Mouse (Mus musculus) hindbrain, embryonic 15.5 days (tissue): Measurements from ENCODE around the gene Arl4c. TPM values are rescaled to one million over a fixed set of nuclear protein-coding genes. Genes with fewer than 3 reads are reported as not detected.

Source experiments
- ATAC-seq: fragments of 200-750 bp; cut with Nextera tagmentation; 2 replicates; pipeline ENCODE4 v1.8.0; 2017; ENCODE audit warnings: low read depth, moderate number of reproducible peaks, moderate TSS enrichment; ENCODE audit not compliant: low FRiP score
- H3K27ac ChIP-seq: fragments of 300-500 bp; sonication (generic); replicated peaks from 2 replicates; pipeline ENCODE4 v1.5.1; 2015; ENCODE audit warnings: mild to moderate bottlenecking, inconsistent platforms
- H3K27me3 ChIP-seq: fragments of 300-500 bp; sonication (generic); 2 replicates; pipeline ENCODE4 v1.6.1; 2015; ENCODE audit warnings: control low read depth, inconsistent platforms
- H3K36me3 ChIP-seq: fragments of 300-500 bp; sonication (generic); 2 replicates; pipeline ENCODE4 v1.6.1; 2015; ENCODE audit warnings: control low read depth, inconsistent platforms
- H3K4me1 ChIP-seq: fragments of 300-500 bp; sonication (generic); replicated peaks from 2 replicates; pipeline ENCODE4 v1.6.1; 2015; ENCODE audit warnings: control low read depth, inconsistent platforms
- H3K4me2 ChIP-seq: fragments of 300-500 bp; sonication (generic); 2 replicates; pipeline ENCODE4 v1.6.1; 2015; ENCODE audit warnings: moderate library complexity, mild to moderate bottlenecking, inconsistent platforms
- H3K4me3 ChIP-seq: fragments of 300-500 bp; sonication (generic); 2 replicates; pipeline ENCODE4 v1.5.1; 2015; ENCODE audit warnings: mild to moderate bottlenecking, inconsistent platforms
- H3K9ac ChIP-seq: fragments of 300-500 bp; sonication (generic); 2 replicates; pipeline ENCODE4 v1.6.1; 2015; ENCODE audit warnings: inconsistent platforms
- H3K9me3 ChIP-seq: fragments of 300-500 bp; sonication (generic); 2 replicates; pipeline ENCODE4 v1.6.1; 2016; ENCODE audit warnings: control low read depth, inconsistent platforms
- WGBS: fragments of 180-500 bp; shearing (Covaris S2); methylation state at CpG from one replicate; pipeline ENCODE4 v1.1.7; 2015; 5-methylcytosine and 5-hydroxymethylcytosine counted together
- polyA plus RNA-seq: library from polyadenylated mRNA; unstranded; fragments of >200 nt; fragmentation: Nextera tagmentation; extraction: Ambion mirVana; gene quantifications from 2 replicates; pipeline ENCODE4 v1.2.1, GENCODE M21; 2015

The Arl4c gene
- polyA plus RNA-seq, 1 experiment from 2014 or later: 45.3 TPM

GRCm38 (mm10) chr1:88670807-88671206 lies 31.2 kb downstream of the Arl4c start:
- H3K9me3 ChIP-seq: no peaks in the 10 kb centered on the region
- H3K9ac ChIP-seq: no peak overlapping the region
- no peak for ATAC-seq
- no peaks in the 10 kb centered on the region for H3K27me3 ChIP-seq
- no peak overlapping the region for H3K27ac ChIP-seq
- H3K36me3 ChIP-seq: no peaks in the 10 kb centered on the region
- H3K4me2 ChIP-seq: no peak overlapping the region
- WGBS: 54% methylated on average over 4 of the region's 4 CpGs
- H3K4me3 ChIP-seq: no peak overlapping the region
- peaks cover 14% of the 10 kb centered on the region for H3K4me1 ChIP-seq

GRCm38 (mm10) chr1:88668846-88669810 lies 32.9 kb downstream of the Arl4c start:
- Histone ChIP-seq H3K27me3 (no peaks in the 10 kb centered on the region), H3K4me3 (no peak overlapping the region), H3K4me2 (peak overlapping the region; percentile 4; the same call in 1 of the 2 replicates), H3K27ac (peak overlapping the region; percentile 44; the same call in 1 of the 2 replicates), H3K4me1 (peaks cover 14% of the 10 kb centered on the region), H3K9me3 (no peaks in the 10 kb centered on the region), H3K36me3 (no peaks in the 10 kb centered on the region), H3K9ac (no peak overlapping the region)
- WGBS: 16% methylated on average over 14 of the region's 14 CpGs
- ATAC-seq: no peak

- Histone ChIP-seq H3K9ac (no peak overlapping the region), H3K4me3 (no peak overlapping the region), H3K4me1 (peaks cover 14% of the 10 kb centered on the region), H3K27ac (peak overlapping the region; percentile 44; the same call in 1 of the 2 replicates), H3K27me3 (no peaks in the 10 kb centered on the region), H3K4me2 (peak overlapping the region; percentile 4; the same call in 1 of the 2 replicates), H3K36me3 (no peaks in the 10 kb centered on the region), H3K9me3 (no peaks in the 10 kb centered on the region)
- ATAC-seq: no peak
- 4% methylated on average over 7 of the region's 7 CpGs for WGBS
Measured at GRCm38 (mm10) chr1:88668353-88668752, 33.7 kb downstream of the Arl4c start.

GRCm38 (mm10) chr1:88664623-88665022 lies 37.4 kb downstream of the Arl4c start:
- no peak overlapping the region for H3K27ac ChIP-seq
- H3K4me1 ChIP-seq: peaks cover 14% of the 10 kb centered on the region
- no peaks in the 10 kb centered on the region for H3K27me3 ChIP-seq
- no peak overlapping the region for H3K9ac ChIP-seq
- WGBS: 69% methylated on average over 3 of the region's 3 CpGs
- H3K36me3 ChIP-seq: no peaks in the 10 kb centered on the region
- H3K9me3 ChIP-seq: no peaks in the 10 kb centered on the region
- no peak overlapping the region for H3K4me3 ChIP-seq
- H3K4me2 ChIP-seq: no peak overlapping the region
- ATAC-seq: no peak

GRCm38 (mm10) chr1:88662736-88663135 lies 39.3 kb downstream of the Arl4c start:
- no peak for ATAC-seq
- Histone ChIP-seq H3K4me1 (peaks cover 11% of the 10 kb centered on the region), H3K4me3 (no peak overlapping the region), H3K27me3 (no peaks in the 10 kb centered on the region), H3K9me3 (no peaks in the 10 kb centered on the region), H3K9ac (no peak overlapping the region), H3K36me3 (no peaks in the 10 kb centered on the region), H3K27ac (no peak overlapping the region), H3K4me2 (no peak overlapping the region)
- WGBS: 86% methylated on average over 5 of the region's 5 CpGs

- Histone ChIP-seq H3K4me3 (no peak overlapping the region), H3K9me3 (no peaks in the 10 kb centered on the region), H3K36me3 (no peaks in the 10 kb centered on the region), H3K4me1 (peaks cover 12% of the 10 kb centered on the region), H3K4me2 (no peak overlapping the region), H3K9ac (no peak overlapping the region), H3K27me3 (no peaks in the 10 kb centered on the region), H3K27ac (no peak overlapping the region)
- WGBS: 94% methylated on average over 3 of the region's 3 CpGs
- ATAC-seq: no peak
Measured at GRCm38 (mm10) chr1:88661209-88661608, 40.8 kb downstream of the Arl4c start.

GRCm38 (mm10) chr1:88658290-88658857 lies 43.6 kb downstream of the Arl4c start:
- 37% methylated on average over 6 of the region's 6 CpGs for WGBS
- peak; percentile 51; the same call in 1 of the 2 replicates for ATAC-seq
- H3K9ac ChIP-seq: no peak overlapping the region
- no peak overlapping the region for H3K4me2 ChIP-seq
- no peaks in the 10 kb centered on the region for H3K36me3 ChIP-seq
- peak overlapping the region; percentile 39; the same call in 1 of the 2 replicates for H3K27ac ChIP-seq
- no peaks in the 10 kb centered on the region for H3K9me3 ChIP-seq
- no peak overlapping the region for H3K4me3 ChIP-seq
- peaks cover 12% of the 10 kb centered on the region for H3K4me1 ChIP-seq
- no peaks in the 10 kb centered on the region for H3K27me3 ChIP-seq

GRCm38 (mm10) chr1:88656096-88656480 lies 45.9 kb downstream of the Arl4c start:
- H3K4me3 ChIP-seq: no peak overlapping the region
- peaks cover 12% of the 10 kb centered on the region for H3K4me1 ChIP-seq
- H3K27me3 ChIP-seq: no peaks in the 10 kb centered on the region
- no peak overlapping the region for H3K9ac ChIP-seq
- WGBS: 79% methylated on average over 5 of the region's 5 CpGs
- ATAC-seq: no peak
- no peak overlapping the region for H3K27ac ChIP-seq
- H3K9me3 ChIP-seq: no peaks in the 10 kb centered on the region
- H3K4me2 ChIP-seq: no peak overlapping the region
- H3K36me3 ChIP-seq: no peaks in the 10 kb centered on the region

- no peak for ATAC-seq
- Histone ChIP-seq H3K9me3 (no peaks in the 10 kb centered on the region), H3K4me2 (no peak overlapping the region), H3K9ac (no peak overlapping the region), H3K27me3 (no peaks in the 10 kb centered on the region), H3K4me3 (no peak overlapping the region), H3K27ac (no peak overlapping the region), H3K36me3 (no peaks in the 10 kb centered on the region), H3K4me1 (peaks cover 12% of the 10 kb centered on the region)
- WGBS: 93% methylated on average over 3 of the region's 3 CpGs
Measured at GRCm38 (mm10) chr1:88655473-88656095, 46.4 kb downstream of the Arl4c start.

GRCm38 (mm10) chr1:88654521-88655472 lies 47.2 kb downstream of the Arl4c start:
- 86% methylated on average over 9 of the region's 9 CpGs for WGBS

More at GRCm38 (mm10) chr1:88654521-88655472, 47.2 kb downstream of the Arl4c start:
- H3K9me3 ChIP-seq: no peaks in the 10 kb centered on the region
- peaks cover 12% of the 10 kb centered on the region for H3K4me1 ChIP-seq
- H3K27ac ChIP-seq: no peak overlapping the region
- H3K9ac ChIP-seq: no peak overlapping the region
- no peaks in the 10 kb centered on the region for H3K27me3 ChIP-seq
- no peak overlapping the region for H3K4me2 ChIP-seq
- ATAC-seq: no peak
- no peak overlapping the region for H3K4me3 ChIP-seq
- no peaks in the 10 kb centered on the region for H3K36me3 ChIP-seq
